Mouse (Mus musculus) heart, embryonic 14.5 days (tissue): Measurements from ENCODE around the gene Taf10. TPM values are rescaled to one million over a fixed set of nuclear protein-coding genes. Genes with fewer than 3 reads are reported as not detected.

Source experiments
- ATAC-seq: fragments of 200-750 bp; cut with Nextera tagmentation; 2 replicates; pipeline ENCODE4 v1.8.0; 2017; ENCODE audit warnings: low read depth, moderate TSS enrichment; ENCODE audit not compliant: insufficient number of reproducible peaks, insufficient read depth, low FRiP score
- H3K27ac ChIP-seq, 2 experiments: fragments of 200-500 bp in 1 of 2; fragments of 300-500 bp in 1 of 2; sonication (generic) in 1 of 2; replicated peaks in 1 of 2; 2 replicates each; pipeline ENCODE4 v1.5.1; 2012 to 2014; ENCODE audit warnings: low read depth in 2 of 2, low read length in 2 of 2, control low read depth in 1 of 2, mild to moderate bottlenecking in 1 of 2, mixed read lengths in 1 of 2; ENCODE audit not compliant: control insufficient read depth in 1 of 2, insufficient read depth in 1 of 2
- H3K27me3 ChIP-seq: fragments of 300-500 bp; sonication (generic); 2 replicates; pipeline ENCODE4 v1.6.1; 2014; ENCODE audit warnings: mild to moderate bottlenecking, low read length, control low read depth; ENCODE audit not compliant: control insufficient read depth, insufficient read depth
- H3K36me3 ChIP-seq: fragments of 300-500 bp; sonication (generic); 2 replicates; pipeline ENCODE4 v1.6.1; 2014; ENCODE audit warnings: mild to moderate bottlenecking, control low read depth, low read length, mixed read lengths; ENCODE audit not compliant: control insufficient read depth, insufficient read depth
- H3K4me1 ChIP-seq, 2 experiments: fragments of 200-500 bp in 1 of 2; fragments of 300-500 bp in 1 of 2; sonication (generic) in 1 of 2; 2 replicates each; pipeline ENCODE4 v1.6.1; 2012 to 2014; ENCODE audit warnings: low read length in 2 of 2, control low read depth in 1 of 2, mixed read lengths in 1 of 2; ENCODE audit not compliant: control insufficient read depth in 2 of 2, insufficient read depth in 2 of 2
- H3K4me2 ChIP-seq: fragments of 300-500 bp; sonication (generic); 2 replicates; pipeline ENCODE4 v1.6.1; 2014; ENCODE audit warnings: mild to moderate bottlenecking, low read length
- H3K4me3 ChIP-seq, 2 experiments: fragments of 200-500 bp in 1 of 2; fragments of 300-500 bp in 1 of 2; sonication (generic) in 1 of 2; 2 replicates each; pipeline ENCODE4 v1.5.1; 2012 to 2014; ENCODE audit warnings: low read length in 2 of 2, mild to moderate bottlenecking in 2 of 2, control low read depth in 1 of 2, low read depth in 1 of 2, moderate library complexity in 1 of 2; ENCODE audit not compliant: control insufficient read depth in 1 of 2, insufficient read depth in 1 of 2
- H3K9ac ChIP-seq: fragments of 300-500 bp; sonication (generic); 2 replicates; pipeline ENCODE4 v1.6.1; 2014; ENCODE audit warnings: mild to moderate bottlenecking, low read length
- H3K9me3 ChIP-seq: fragments of 300-500 bp; sonication (generic); 2 replicates; pipeline ENCODE4 v1.6.1; 2016; ENCODE audit warnings: low read length, control low read depth; ENCODE audit not compliant: control insufficient read depth
- WGBS: fragments of 180-500 bp; shearing (Covaris S2); extraction: QIAGEN DNeasy Blood & Tissue Kit; methylation state at CpG from one replicate; pipeline ENCODE4 v1.1.7; 2014; 5-methylcytosine and 5-hydroxymethylcytosine counted together
- polyA plus RNA-seq: library from polyadenylated mRNA; unstranded; fragments of >200 nt; fragmentation: Nextera tagmentation; extraction: Ambion mirVana; gene quantifications from 2 replicates; pipeline ENCODE4 v1.2.1, GENCODE M21; 2014

The Taf10 gene
- polyA plus RNA-seq, result 135 and 159 TPM in 2 replicates

DNA sequence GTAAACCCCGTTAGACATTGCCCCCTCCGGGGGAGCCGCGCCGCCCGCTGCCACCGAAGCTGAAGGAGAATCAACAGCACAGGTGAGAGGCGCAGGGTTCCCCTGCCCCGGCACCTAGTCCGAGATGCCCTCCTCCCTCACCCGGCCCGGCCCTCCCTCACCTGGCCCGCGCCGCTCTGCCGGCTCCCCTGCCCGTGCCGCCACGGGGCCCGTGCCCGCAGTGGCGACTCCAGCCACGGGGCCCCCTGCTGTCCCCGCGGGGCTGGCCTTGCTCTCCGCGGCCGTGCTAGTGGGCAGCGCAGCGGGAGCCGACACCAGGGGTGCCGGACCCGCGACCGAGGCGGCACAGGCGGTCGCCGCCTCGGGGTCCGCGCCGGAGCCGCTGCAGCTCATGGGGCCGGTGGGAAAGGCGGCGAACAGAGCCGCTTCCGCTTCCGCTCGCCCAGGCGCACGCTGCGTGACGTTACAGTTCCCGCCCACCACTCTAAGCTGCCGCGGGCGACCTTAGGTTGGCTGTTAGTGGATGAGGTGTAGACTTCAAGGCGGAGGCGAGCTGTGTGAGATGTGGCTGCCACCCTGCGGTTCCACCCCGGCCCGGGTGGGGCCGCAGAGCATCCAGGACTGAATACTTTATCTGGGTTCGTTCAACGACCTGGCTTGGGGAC lies at the start of gene Taf10:
TSS of gene Taf10 (minus strand) at position 436 of the 665 bp plus-strand sequence.
- H3K4me1 ChIP-seq, result peaks cover 0 to 10% of the 10 kb centered on the region in 2 experiments; a peak in 2 of 4 replicates
- peak within 1 kb of the TSS; percentile 73 to 87 for H3K4me3 ChIP-seq
- H3K9ac ChIP-seq, result peak within 1 kb of the TSS; percentile 86
- H3K27me3 ChIP-seq, result no peaks in the 10 kb centered on the region
- H3K36me3 ChIP-seq, result peaks cover 69% of the 10 kb centered on the region
- under 1% methylated on average over 67 of the region's 67 CpGs for WGBS
- no peaks in the 10 kb centered on the region for H3K9me3 ChIP-seq
- ATAC-seq, result peak; percentile 93
- peak within 1 kb of the TSS; percentile 51 to 77 for H3K27ac ChIP-seq
- peak within 1 kb of the TSS; percentile 85 for H3K4me2 ChIP-seq

DNA sequence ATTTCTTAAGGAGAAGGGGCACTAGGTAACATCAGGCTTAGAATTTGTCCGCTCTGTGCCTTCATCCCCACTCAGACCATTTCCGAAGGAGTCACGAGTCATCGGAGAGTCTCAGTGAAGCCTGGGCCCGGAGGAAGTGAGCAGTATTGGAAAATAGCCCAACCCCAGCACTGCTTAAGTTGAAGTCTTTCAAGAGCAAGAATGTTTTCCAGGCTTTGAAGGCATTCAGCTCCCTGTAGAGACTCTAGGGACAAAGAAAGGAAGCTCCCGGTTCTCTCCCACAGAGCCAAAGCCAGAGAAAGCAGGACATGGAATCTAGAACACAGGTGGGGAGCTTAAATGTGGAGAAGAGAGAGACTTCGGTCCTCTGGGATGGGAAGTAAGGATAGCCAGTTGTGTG lies 49.5 kb upstream of the Taf10 start:
- no peaks in the 10 kb centered on the region for H3K9me3 ChIP-seq
- H3K4me3 ChIP-seq, result no peak overlapping the region
- no peak overlapping the region for H3K4me2 ChIP-seq
- no peak overlapping the region for H3K9ac ChIP-seq
- no peaks in the 10 kb centered on the region for H3K36me3 ChIP-seq
- ATAC-seq, result no peak
- peak overlapping the region; percentile 4 to 50; a peak in 2 of 4 replicates for H3K27ac ChIP-seq
- 57% methylated on average over 7 of the region's 7 CpGs for WGBS
- H3K4me1 ChIP-seq, result no peaks in the 10 kb centered on the region
- H3K27me3 ChIP-seq, result 0 out of 2 replicates have a peak, but pooled peaks cover 7% of the 10 kb centered on the region

DNA sequence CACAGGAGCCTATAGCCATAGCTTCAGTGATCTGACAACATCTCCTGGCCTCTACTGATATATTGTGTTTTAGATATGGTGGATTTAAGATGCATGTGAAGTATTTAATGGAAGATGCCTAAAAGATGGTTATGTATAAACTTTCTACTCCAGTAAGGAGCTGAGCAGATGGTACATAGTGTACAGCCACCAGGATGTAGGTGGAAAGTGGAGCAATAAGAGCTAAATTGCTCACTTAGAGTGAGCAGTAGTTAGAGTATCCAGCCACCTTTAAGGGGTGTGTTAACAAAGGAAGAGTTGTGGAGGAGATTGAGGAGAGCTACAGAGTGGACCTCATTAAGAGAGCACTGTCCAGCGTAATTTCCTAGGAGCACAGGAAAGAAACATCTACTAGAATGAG lies 47.0 kb upstream of the Taf10 start:
- 77% methylated on average over 1 of the region's 1 CpGs for WGBS
- Histone ChIP-seq H3K36me3 (no peaks in the 10 kb centered on the region), H3K9me3 (no peaks in the 10 kb centered on the region), H3K27ac (no peak overlapping the region), H3K9ac (no peak overlapping the region), H3K4me2 (no peak overlapping the region), H3K4me1 (0 out of 4 replicates have a peak, but pooled peaks cover 0 to 4% of the 10 kb centered on the region in 2 experiments), H3K27me3 (peaks cover 7% of the 10 kb centered on the region; the same call in 1 of the 2 replicates), H3K4me3 (no peak overlapping the region)
- no peak for ATAC-seq

DNA sequence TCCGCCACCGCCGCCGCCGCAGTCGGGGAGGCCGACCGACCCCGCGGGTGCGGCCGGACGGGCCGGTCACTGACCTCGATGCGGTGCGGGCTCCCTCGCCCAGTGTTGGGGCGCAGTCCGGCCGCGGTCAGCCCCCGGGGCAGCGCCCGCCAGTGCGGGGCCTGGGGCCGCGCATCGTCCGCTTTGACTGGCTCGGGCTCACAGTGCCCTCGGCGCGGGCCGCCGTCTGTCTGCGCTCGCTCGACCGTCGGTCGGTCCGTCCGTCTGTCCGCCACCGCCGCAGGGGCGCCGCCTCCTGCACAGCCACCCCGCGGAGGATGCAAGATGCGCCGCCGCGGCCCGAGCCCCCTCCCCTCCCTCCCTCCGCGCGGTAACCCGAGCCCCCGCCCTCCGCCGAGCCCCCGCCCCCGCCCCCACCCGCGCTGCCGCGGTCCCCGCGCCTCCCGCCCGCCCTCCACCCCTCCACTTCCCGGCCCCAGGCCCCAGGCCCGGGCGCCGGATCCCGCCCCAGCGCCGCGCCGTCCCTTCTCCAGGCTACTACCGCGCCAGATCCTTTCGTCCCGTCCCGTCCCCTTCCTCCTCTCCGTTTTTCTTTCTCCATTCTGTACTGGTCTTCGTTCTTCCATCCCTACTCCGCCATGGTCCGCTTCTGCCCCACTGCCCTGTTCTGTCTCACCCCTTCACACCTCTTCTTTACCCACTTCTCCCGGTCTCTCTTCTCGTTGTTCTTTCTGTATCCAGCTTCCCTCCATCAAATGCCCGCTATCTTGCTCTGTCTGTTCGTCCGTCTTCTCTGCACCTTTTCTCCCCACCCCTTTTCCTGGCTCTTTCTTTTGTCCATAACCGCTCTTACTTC lies 43.4 kb upstream of the Taf10 start, which contains the start of gene Dchs1:
TSS of gene Dchs1 (minus strand) at position 370 of the 856 bp plus-strand sequence.
- 0% methylated on average over 58 of the region's 97 CpGs for WGBS
- Histone ChIP-seq H3K4me2 (peak within 1 kb of the TSS; percentile 72), H3K27ac (peak within 1 kb of the TSS; percentile 74 to 79), H3K36me3 (0 out of 2 replicates have a peak, but pooled peaks cover 3% of the 10 kb centered on the region), H3K4me1 (0 out of 4 replicates have a peak, but pooled peaks cover 0 to 4% of the 10 kb centered on the region in 2 experiments), H3K9ac (peak within 1 kb of the TSS; percentile 89), H3K4me3 (peak within 1 kb of the TSS; percentile 73 to 76), H3K9me3 (no peaks in the 10 kb centered on the region), H3K27me3 (peaks cover 7% of the 10 kb centered on the region; the same call in 1 of the 2 replicates)
- peak; percentile 29 for ATAC-seq

DNA sequence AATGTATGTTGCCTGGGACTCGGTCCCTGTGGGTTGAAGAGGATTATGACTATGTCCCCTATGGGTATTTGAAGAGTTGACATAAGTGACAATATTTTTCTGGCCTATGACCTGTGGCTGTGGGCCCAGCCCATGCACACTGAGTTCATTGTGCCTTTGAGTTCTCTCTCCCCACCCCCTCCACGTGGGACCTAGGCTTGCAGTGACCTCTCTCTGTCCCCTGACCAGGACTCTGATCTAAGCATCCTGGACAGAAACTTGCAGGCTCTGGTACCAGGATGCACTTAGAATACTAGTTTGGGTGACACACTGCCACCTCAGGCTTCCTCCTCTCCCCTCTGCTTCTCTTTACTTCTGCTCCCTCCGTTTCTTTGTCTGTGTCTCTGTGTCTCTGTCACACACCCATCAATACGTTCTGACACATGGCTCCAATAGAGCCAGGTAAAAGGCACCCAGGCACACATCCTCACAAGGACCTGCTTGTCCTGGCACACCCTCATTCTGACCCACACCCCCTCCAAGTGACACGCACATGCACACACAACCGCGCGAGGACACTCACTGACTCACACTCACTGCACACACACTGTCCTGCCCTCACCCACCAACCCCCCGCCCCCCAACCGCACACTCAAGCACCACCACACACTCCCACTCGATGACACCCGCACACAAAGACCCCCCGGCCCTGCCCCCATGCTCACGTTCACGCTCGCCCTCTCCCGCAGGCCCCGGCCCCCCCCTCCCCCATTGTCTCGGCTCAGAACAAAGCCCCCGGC lies 42.5 kb upstream of the Taf10 start:
- ATAC-seq, result 0 out of 2 replicates have a peak, but pooled peaks have one; percentile 29
- H3K4me2 ChIP-seq, result peak overlapping the region; percentile 72
- H3K27ac ChIP-seq, result peak overlapping the region; percentile 40 to 74
- H3K4me1 ChIP-seq, result 0 out of 4 replicates have a peak, but pooled peaks cover 0 to 4% of the 10 kb centered on the region in 2 experiments
- H3K27me3 ChIP-seq, result peaks cover 7% of the 10 kb centered on the region; the same call in 1 of the 2 replicates
- 7% methylated on average over 20 of the region's 20 CpGs for WGBS
- 0 out of 2 replicates have a peak, but pooled peaks cover 8% of the 10 kb centered on the region for H3K36me3 ChIP-seq
- H3K9ac ChIP-seq, result peak overlapping the region; percentile 89
- H3K4me3 ChIP-seq, result peak overlapping the region; percentile 73 to 76
- no peaks in the 10 kb centered on the region for H3K9me3 ChIP-seq

DNA sequence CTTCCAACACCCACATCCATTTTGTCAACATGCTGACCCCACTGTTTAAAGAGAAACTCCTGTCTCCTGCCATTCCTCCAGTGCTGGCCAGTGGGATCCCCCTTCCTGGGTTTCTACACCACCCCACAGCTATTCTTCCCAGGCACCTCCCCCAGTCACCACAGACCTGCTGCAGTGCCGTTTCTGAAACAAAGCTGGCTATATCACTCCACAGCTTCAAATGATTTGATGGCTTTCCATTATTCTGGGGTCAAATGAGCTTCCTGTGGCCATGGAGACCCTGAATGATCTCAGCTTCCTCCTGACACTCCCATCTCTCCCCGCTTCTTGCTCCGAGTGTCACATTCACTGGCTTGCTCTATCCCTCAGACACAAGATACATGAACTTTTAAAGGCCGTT lies 40.4 kb upstream of the Taf10 start:
- H3K4me3 ChIP-seq, result no peak overlapping the region
- peaks cover 25% of the 10 kb centered on the region for H3K36me3 ChIP-seq
- no peak overlapping the region for H3K9ac ChIP-seq
- peak overlapping the region in 1 of 2 experiments; percentile 36; a peak in 1 of 4 replicates for H3K27ac ChIP-seq
- ATAC-seq, result no peak
- H3K27me3 ChIP-seq, result peaks cover 7% of the 10 kb centered on the region; the same call in 1 of the 2 replicates
- H3K4me1 ChIP-seq, result peaks cover 3 to 4% of the 10 kb centered on the region in 2 experiments; a peak in 1 of 4 replicates
- WGBS, result 31% methylated on average over 4 of the region's 4 CpGs
- peak overlapping the region; percentile 26; the same call in 1 of the 2 replicates for H3K4me2 ChIP-seq
- no peaks in the 10 kb centered on the region for H3K9me3 ChIP-seq
